Mouse (Mus musculus) spleen, postnatal 10 days (tissue): ENCODE measurements around the gene Cd37.

Experiments
- DNase-seq, 2 experiments: peaks; one replicate each; pipeline ENCODE4 v3.0.0; 2021 to 2022; ENCODE audit warnings: low spot score in 2 of 2

The Cd37 gene

GRCm38 (mm10) chr7:45234922-45235571 lies 3.9 kb downstream of the Cd37 start:
- DNase-seq: no peak

GRCm38 (mm10) chr7:45234333-45234841 lies 4.5 kb downstream of the Cd37 start:
- DNase-seq: no peak

- DNase-seq: peak in 1 of 2 experiments; percentile 37
These were observed 5.2 kb downstream of the Cd37 start for GRCm38 (mm10) chr7:45233580-45234332.

GRCm38 (mm10) chr7:45232716-45233465 lies 6.0 kb downstream of the Cd37 start:
- DNase-seq: no peak

GRCm38 (mm10) chr7:45231941-45232340 lies 7.0 kb downstream of the Cd37 start:
- no peak for DNase-seq

GRCm38 (mm10) chr7:45231192-45231591 lies 7.7 kb downstream of the Cd37 start:
- no peak for DNase-seq

- DNase-seq: peak in 1 of 2 experiments; percentile 56
These were observed 9.3 kb downstream of the Cd37 start for GRCm38 (mm10) chr7:45229459-45230203.

- no peak for DNase-seq
These were observed 9.9 kb downstream of the Cd37 start for GRCm38 (mm10) chr7:45229046-45229445.

- no peak for DNase-seq
These were observed 10.4 kb downstream of the Cd37 start for GRCm38 (mm10) chr7:45228548-45228947.

- no peak for DNase-seq
These were observed 12.5 kb downstream of the Cd37 start for GRCm38 (mm10) chr7:45226421-45226820.

- DNase-seq: no peak
These were observed 14.1 kb downstream of the Cd37 start for GRCm38 (mm10) chr7:45224826-45225225.

- no peak for DNase-seq
These were observed 17.2 kb downstream of the Cd37 start for GRCm38 (mm10) chr7:45221680-45222079.

GRCm38 (mm10) chr7:45216442-45217183 lies 22.3 kb downstream of the Cd37 start:
- peak in 1 of 2 experiments; percentile 31 for DNase-seq

- DNase-seq: no peak
These were observed 23.1 kb downstream of the Cd37 start, which contains the start of gene Tead2 for GRCm38 (mm10) chr7:45215673-45216441. TSS of gene Tead2 (plus strand) at chr7:45215753.

GRCm38 (mm10) chr7:45213708-45214107 lies 25.2 kb downstream of the Cd37 start:
- DNase-seq: no peak

- no peak for DNase-seq
These were observed 26.6 kb downstream of the Cd37 start for GRCm38 (mm10) chr7:45212356-45212755.

- peak in 1 of 2 experiments; percentile 52 for DNase-seq
These were observed 27.1 kb downstream of the Cd37 start, which contains the start of gene Dkkl1 for GRCm38 (mm10) chr7:45211851-45212251. TSS of gene Dkkl1 (minus strand) at chr7:45212147.

- DNase-seq: no peak
These were observed 27.8 kb downstream of the Cd37 start for GRCm38 (mm10) chr7:45211070-45211469.

GRCm38 (mm10) chr7:45208260-45208659 lies 30.7 kb downstream of the Cd37 start:
- DNase-seq: no peak
